Mouse (Mus musculus) heart, embryonic 11.5 days (tissue): Measurements from ENCODE around the gene Btbd19. TPM values are rescaled to one million over a fixed set of nuclear protein-coding genes. Genes with fewer than 3 reads are reported as not detected.

ENCODE experiments used
- ATAC-seq: fragments of 200-750 bp; cut with Nextera tagmentation; replicated peaks from 2 replicates; pipeline ENCODE4 v1.8.0; 2017; ENCODE audit warnings: moderate library complexity; ENCODE audit not compliant: insufficient number of reproducible peaks, low FRiP score, low TSS enrichment
- H3K27ac ChIP-seq: fragments of 300-500 bp; sonication (generic); 2 replicates; pipeline ENCODE4 v1.5.1; 2014; ENCODE audit warnings: mild to moderate bottlenecking, low read depth, low read length
- H3K27me3 ChIP-seq: fragments of 300-500 bp; sonication (generic); 2 replicates; pipeline ENCODE4 v1.6.1; 2014; ENCODE audit warnings: mild to moderate bottlenecking, low read length, mixed read lengths; ENCODE audit not compliant: control insufficient read depth, insufficient read depth
- H3K36me3 ChIP-seq: fragments of 300-500 bp; sonication (generic); 2 replicates; pipeline ENCODE4 v1.6.1; 2014; ENCODE audit warnings: mild to moderate bottlenecking, low read length, moderate library complexity, mixed read lengths; ENCODE audit not compliant: control insufficient read depth, insufficient read depth
- H3K4me1 ChIP-seq: fragments of 300-500 bp; sonication (generic); 2 replicates; pipeline ENCODE4 v1.6.1; 2014; ENCODE audit warnings: low read length; ENCODE audit not compliant: control insufficient read depth, insufficient read depth
- H3K4me2 ChIP-seq: fragments of 300-500 bp; sonication (generic); 2 replicates; pipeline ENCODE4 v1.6.1; 2014; ENCODE audit warnings: mild to moderate bottlenecking, moderate library complexity
- H3K4me3 ChIP-seq: fragments of 300-500 bp; sonication (generic); 2 replicates; pipeline ENCODE4 v1.5.1; 2014; ENCODE audit warnings: low read depth, low read length
- H3K9ac ChIP-seq: fragments of 300-500 bp; sonication (generic); 2 replicates; pipeline ENCODE4 v1.6.1; 2014; ENCODE audit warnings: mild to moderate bottlenecking, low read depth, low read length, moderate library complexity
- H3K9me3 ChIP-seq: fragments of 300-500 bp; sonication (generic); replicated peaks from 2 replicates; pipeline ENCODE4 v1.6.1; 2016; ENCODE audit warnings: low read length; ENCODE audit not compliant: control insufficient read depth
- WGBS: fragments of 180-500 bp; shearing (Covaris S2); extraction: QIAGEN DNeasy Blood & Tissue Kit; methylation state at CpG from one replicate; pipeline ENCODE4 v1.1.7; 2014; ENCODE audit not compliant: insufficient replicate concordance; 5-methylcytosine and 5-hydroxymethylcytosine counted together
- polyA plus RNA-seq: library from polyadenylated mRNA; unstranded; fragments of >200 nt; fragmentation: Nextera tagmentation; extraction: Ambion mirVana; gene quantifications from 2 replicates; pipeline ENCODE4 v1.2.1, GENCODE M21; 2014

Btbd19 gene
- polyA plus RNA-seq, result 2.2 and 4.0 TPM in 2 replicates

DNA sequence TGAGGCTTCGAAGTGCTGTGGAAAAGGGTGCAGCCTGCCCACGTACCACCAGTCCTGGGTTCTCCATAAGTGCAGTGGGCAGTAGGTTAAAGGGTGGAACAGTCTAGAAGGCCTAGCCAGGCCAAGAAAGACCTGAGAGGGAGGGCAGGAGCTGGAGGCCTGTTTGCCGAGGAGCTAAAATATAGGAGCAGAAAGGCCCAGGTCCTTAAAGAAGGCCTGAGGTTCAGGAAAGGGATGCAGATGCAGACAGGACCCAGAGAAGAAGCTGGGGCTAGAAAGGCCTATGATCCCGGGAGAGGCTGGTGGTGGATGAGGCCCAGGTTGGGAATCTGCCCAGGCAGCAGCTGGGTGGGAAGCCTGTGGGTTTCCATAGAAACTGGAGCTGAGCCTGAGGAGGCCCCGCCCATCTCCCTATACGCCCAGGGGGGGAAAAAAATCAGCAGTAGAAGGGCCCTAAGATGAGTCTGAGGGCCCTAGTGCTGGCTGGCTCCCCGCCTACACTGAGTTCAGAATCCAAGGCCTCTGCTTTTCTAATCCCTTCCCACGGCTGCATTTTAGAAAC is at the start of gene Btbd19:
Btbd19 (minus strand) TSS at position 378 of the 562 bp plus-strand sequence.
- no peak within 1 kb of the TSS for H3K4me3 ChIP-seq
- 40% methylated on average over 8 of the region's 8 CpGs for WGBS
- peak within 1 kb of the TSS; percentile 56 for H3K9ac ChIP-seq
- no peaks in the 10 kb centered on the region for H3K36me3 ChIP-seq
- peak within 1 kb of the TSS; percentile 86 for H3K27ac ChIP-seq
- H3K4me2 ChIP-seq, result peak within 1 kb of the TSS; percentile 16
- peak; percentile 40; the same call in 1 of the 2 replicates for ATAC-seq
- peaks cover 17% of the 10 kb centered on the region for H3K4me1 ChIP-seq
- no peaks in the 10 kb centered on the region for H3K9me3 ChIP-seq
- 0 out of 2 replicates have a peak, but pooled peaks cover under 1% of the 10 kb centered on the region for H3K27me3 ChIP-seq

DNA sequence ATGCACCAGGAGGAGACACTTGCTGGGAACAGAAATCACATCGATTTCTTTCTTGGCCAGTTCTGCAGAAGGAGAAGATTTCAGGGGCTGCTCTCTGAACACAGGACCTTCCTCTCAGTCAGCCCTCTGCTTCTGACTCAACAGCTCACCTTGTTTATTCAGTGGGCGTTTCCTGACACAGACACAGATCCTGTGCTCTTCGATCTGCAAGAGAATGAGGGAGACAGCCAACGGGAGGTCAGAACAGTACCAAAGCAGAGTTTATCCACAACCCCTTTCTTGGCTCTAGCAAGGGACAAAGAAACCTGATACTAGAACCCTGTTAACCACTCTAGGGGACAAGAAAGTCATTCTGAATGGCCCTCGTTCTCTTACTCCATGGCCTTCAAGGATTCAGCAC is 44.4 kb upstream of the Btbd19 start:
- ATAC-seq, result no peak
- Histone ChIP-seq H3K36me3 (peaks cover 54% of the 10 kb centered on the region), H3K4me3 (no peak overlapping the region), H3K27ac (no peak overlapping the region), H3K4me1 (no peaks in the 10 kb centered on the region), H3K9ac (no peak overlapping the region), H3K27me3 (no peaks in the 10 kb centered on the region), H3K4me2 (no peak overlapping the region), H3K9me3 (no peaks in the 10 kb centered on the region)
- 90% methylated on average over 5 of the region's 5 CpGs for WGBS

DNA sequence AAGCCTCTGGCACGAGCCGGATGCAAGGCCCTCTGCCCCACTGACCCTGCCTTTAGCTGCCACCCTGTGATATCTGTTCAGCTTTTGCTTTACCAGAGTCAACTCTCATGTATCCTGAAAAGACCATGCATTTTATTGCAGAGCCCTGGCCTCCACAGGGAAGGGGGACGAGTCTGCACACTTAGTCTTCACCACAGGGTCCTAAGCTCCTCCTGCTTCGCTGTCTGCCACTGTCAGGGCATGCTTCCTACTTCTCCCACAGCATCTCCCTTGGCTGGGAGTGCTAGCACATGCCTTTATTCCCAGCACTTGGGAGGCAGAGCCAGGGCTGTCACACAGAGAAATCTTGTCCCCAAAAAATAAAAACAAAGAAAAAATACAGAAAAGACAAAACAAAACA is 35.7 kb upstream of the Btbd19 start:
- Histone ChIP-seq H3K27ac (0 out of 2 replicates have a peak overlapping the region, but pooled peaks have one; percentile 10), H3K9ac (no peak overlapping the region), H3K9me3 (no peaks in the 10 kb centered on the region), H3K4me2 (no peak overlapping the region), H3K27me3 (no peaks in the 10 kb centered on the region), H3K36me3 (peaks cover 44% of the 10 kb centered on the region), H3K4me3 (no peak overlapping the region), H3K4me1 (no peaks in the 10 kb centered on the region)
- ATAC-seq, result no peak
- 78% methylated on average over 4 of the region's 4 CpGs for WGBS

DNA sequence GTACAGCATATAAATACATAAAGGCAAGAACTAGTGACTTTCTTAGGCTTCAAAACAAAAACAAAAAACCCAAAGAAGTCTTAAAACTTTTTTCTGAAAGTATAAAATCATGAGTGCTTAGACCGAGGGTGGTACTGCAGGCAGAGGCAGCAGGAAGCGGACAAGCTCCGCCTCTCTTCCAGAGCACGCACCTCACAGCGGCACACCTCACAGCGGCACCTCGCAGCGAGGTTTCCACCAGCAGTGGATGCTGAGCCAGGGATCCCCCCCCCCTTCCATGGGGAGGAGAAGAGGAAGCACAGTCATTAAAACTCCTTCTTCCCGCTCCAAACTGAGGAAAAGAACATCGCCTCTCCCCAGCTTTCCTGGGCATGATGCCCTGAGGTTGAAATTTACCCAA is 34.1 kb upstream of the Btbd19 start:
- Histone ChIP-seq H3K27ac (no peak overlapping the region), H3K4me1 (0 out of 2 replicates have a peak, but pooled peaks cover under 1% of the 10 kb centered on the region), H3K9ac (no peak overlapping the region), H3K4me3 (no peak overlapping the region), H3K27me3 (no peaks in the 10 kb centered on the region), H3K4me2 (no peak overlapping the region), H3K9me3 (no peaks in the 10 kb centered on the region), H3K36me3 (peaks cover 29% of the 10 kb centered on the region)
- ATAC-seq, result no peak
- 83% methylated on average over 10 of the region's 10 CpGs for WGBS

DNA sequence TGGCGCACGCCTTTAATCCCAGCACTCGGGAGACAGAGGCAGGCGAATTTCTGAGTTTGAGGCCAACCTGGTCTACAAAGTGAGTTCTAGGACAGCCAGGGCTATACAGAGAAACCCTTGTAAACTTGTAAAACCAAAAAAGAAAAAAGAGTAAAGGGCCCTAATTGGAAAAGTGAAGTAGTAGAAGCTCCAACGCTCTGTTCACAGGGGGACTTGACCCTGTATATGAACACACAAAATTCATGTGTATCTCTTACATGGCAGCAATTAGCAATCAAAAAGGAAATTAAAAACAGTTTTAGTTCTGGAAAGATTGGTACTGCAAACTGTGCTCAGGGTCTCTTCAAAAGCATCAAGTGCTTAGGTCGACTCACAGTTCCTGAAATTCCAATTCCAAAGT is 30.8 kb upstream of the Btbd19 start:
- Histone ChIP-seq H3K4me3 (peak overlapping the region; percentile 78), H3K27ac (peak overlapping the region; percentile 91; the same call in 1 of the 2 replicates), H3K9me3 (no peaks in the 10 kb centered on the region), H3K27me3 (no peaks in the 10 kb centered on the region), H3K4me1 (peaks cover 15% of the 10 kb centered on the region; the same call in 1 of the 2 replicates), H3K9ac (peak overlapping the region; percentile 90; the same call in 1 of the 2 replicates), H3K4me2 (peak overlapping the region; percentile 75), H3K36me3 (peaks cover 28% of the 10 kb centered on the region)
- ATAC-seq, result no peak
- WGBS, result 25% methylated on average over 6 of the region's 6 CpGs

DNA sequence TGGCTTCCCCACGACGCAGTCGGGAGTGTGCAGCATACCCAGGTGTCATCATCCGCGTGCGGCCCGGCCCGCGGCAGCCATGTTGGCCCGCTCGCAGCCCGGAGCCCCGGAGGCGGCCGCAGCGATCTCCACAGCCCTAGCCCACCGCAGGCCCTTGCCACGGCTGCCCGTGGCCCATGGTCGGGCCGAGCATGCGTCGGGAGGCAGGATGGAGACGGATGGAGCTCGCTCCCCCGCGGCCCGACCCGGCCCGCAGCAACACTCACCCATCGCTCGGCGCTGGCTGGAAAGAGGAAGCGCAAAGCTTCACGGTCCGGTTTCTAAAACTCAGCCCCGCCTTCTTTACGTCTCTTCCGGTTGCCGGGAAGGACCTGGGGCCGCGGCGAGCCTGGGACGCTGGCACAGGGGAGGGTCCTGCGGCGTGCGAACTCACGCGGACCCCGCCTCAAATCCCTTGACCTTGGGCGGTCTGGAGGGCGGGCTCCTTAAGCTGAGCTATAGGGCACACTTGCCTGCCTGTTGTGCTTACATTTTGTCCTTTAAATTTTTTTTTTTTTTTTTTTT is 30.3 kb upstream of the Btbd19 start, which contains the start of gene Rps8:
Rps8 (minus strand) TSS at position 452 of the 564 bp plus-strand sequence.
- Histone ChIP-seq H3K4me2 (peak within 1 kb of the TSS; percentile 75), H3K36me3 (peaks cover 28% of the 10 kb centered on the region), H3K27me3 (no peaks in the 10 kb centered on the region), H3K4me3 (peak within 1 kb of the TSS; percentile 78), H3K4me1 (peaks cover 15% of the 10 kb centered on the region; the same call in 1 of the 2 replicates), H3K27ac (peak within 1 kb of the TSS; percentile 91), H3K9me3 (no peaks in the 10 kb centered on the region), H3K9ac (peak within 1 kb of the TSS; percentile 90)
- ATAC-seq, result peak; percentile 85
- 0% methylated on average over 52 of the region's 52 CpGs for WGBS

DNA sequence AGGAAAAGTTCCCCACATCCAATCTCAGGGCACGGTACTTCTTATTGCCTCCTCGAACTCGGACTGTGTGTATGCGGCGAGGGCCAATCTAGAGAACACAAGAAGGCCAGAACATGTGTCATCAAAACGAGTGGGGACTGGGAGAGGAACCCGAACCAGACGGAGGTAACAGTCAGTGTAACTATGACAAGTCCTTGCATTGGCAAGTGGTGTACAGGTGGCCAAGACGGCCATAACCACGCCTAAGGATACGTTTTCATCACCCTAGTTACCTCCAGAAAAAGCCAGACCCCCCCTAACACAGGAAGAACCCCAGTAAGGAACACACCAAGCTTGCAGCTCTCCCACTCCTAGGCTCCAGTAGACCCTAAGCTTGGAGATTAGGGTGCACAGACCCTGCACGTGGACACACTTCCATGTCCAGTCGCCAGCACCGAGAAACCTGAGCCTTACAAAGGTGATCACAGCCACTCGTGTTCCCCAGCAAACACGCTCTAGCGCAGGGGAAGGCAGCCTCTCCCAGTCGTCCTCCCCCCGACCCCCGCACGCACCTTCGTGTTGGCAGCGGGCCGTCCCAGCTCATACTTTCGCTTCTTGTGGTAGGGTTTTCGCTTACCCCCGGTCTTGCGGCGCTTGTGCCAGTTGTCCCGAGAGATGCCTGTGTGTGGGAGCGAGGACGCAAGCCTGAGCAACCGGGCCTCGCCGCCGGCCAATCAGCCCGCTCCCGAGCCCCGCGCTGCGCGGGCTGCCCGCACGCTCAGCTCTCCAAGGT is 29.7 kb upstream of the Btbd19 start:
- WGBS, result 1% methylated on average over 44 of the region's 44 CpGs
- Histone ChIP-seq H3K9me3 (no peaks in the 10 kb centered on the region), H3K4me1 (peaks cover 15% of the 10 kb centered on the region; the same call in 1 of the 2 replicates), H3K27ac (peak overlapping the region; percentile 91), H3K4me3 (peak overlapping the region; percentile 78), H3K9ac (peak overlapping the region; percentile 90), H3K36me3 (peaks cover 32% of the 10 kb centered on the region), H3K27me3 (no peaks in the 10 kb centered on the region), H3K4me2 (peak overlapping the region; percentile 75)
- peak; percentile 9; the same call in 1 of the 2 replicates for ATAC-seq

DNA sequence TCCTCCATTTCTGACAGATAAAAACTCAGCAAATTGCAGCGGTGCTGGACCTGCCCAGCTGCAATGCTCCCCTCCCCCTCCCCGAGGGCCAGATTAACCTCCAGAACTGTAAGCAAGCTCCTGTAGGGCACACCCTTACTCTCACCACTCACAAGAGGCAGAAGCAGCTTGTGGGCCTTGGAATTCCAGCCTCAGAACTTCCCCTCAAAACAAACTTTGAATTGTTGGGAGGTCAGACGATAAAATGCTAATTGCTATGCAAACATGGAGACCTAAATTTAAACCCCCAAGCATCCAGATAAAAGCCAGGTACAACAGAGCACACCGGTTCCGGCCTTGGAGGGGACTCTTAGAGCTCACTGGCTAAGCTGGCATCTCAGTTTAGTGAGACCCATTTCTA is 27.2 kb upstream of the Btbd19 start:
- Histone ChIP-seq H3K36me3 (peaks cover 34% of the 10 kb centered on the region), H3K4me3 (no peak overlapping the region), H3K4me1 (peaks cover 15% of the 10 kb centered on the region; the same call in 1 of the 2 replicates), H3K9me3 (no peaks in the 10 kb centered on the region), H3K27ac (no peak overlapping the region), H3K4me2 (no peak overlapping the region), H3K27me3 (no peaks in the 10 kb centered on the region), H3K9ac (no peak overlapping the region)
- WGBS, result 75% methylated on average over 5 of the region's 5 CpGs
- ATAC-seq, result no peak
